Mouse (Mus musculus) heart, embryonic 12.5 days (tissue): ENCODE measurements around the gene Olig2. TPM values are rescaled to one million over a fixed set of nuclear protein-coding genes. Genes with fewer than 3 reads are reported as not detected.
A peak's percentile ranks its signal among the peaks of the same experiment; 100 is the strongest.
"Not testable (repeated sequence)": the region's sequence is repeated elsewhere in the genome, so short reads cannot be mapped to it uniquely, and the experiment has no call there.

Experiments used
- ATAC-seq: fragments of 200-750 bp; cut with Nextera tagmentation; 2 replicates; pipeline ENCODE4 v1.8.0; 2017; ENCODE audit warnings: moderate TSS enrichment, moderate library complexity; ENCODE audit not compliant: insufficient number of reproducible peaks, low FRiP score
- H3K27ac ChIP-seq: fragments of 300-500 bp; sonication (generic); 2 replicates; pipeline ENCODE4 v1.5.1; 2016; ENCODE audit warnings: mild to moderate bottlenecking, moderate library complexity; ENCODE audit not compliant: poor library complexity, severe bottlenecking
- H3K27me3 ChIP-seq: fragments of 300-500 bp; sonication (generic); replicated peaks from 2 replicates; pipeline ENCODE4 v1.6.1; 2016; ENCODE audit warnings: mild to moderate bottlenecking, moderate library complexity
- H3K36me3 ChIP-seq: fragments of 300-500 bp; sonication (generic); 2 replicates; pipeline ENCODE4 v1.6.1; 2016; ENCODE audit warnings: mild to moderate bottlenecking, moderate library complexity
- H3K4me1 ChIP-seq: fragments of 300-500 bp; sonication (generic); replicated peaks from 2 replicates; pipeline ENCODE4 v1.6.1; 2016; ENCODE audit warnings: mild to moderate bottlenecking
- H3K4me2 ChIP-seq: fragments of 300-500 bp; sonication (generic); 2 replicates; pipeline ENCODE4 v1.6.1; 2016; ENCODE audit warnings: mild to moderate bottlenecking, moderate library complexity
- H3K4me3 ChIP-seq: fragments of 300-500 bp; sonication (generic); 2 replicates; pipeline ENCODE4 v1.5.1; 2016; ENCODE audit warnings: mild to moderate bottlenecking
- H3K9ac ChIP-seq: fragments of 300-500 bp; sonication (generic); 2 replicates; pipeline ENCODE4 v1.6.1; 2016; ENCODE audit warnings: mild to moderate bottlenecking, moderate library complexity
- H3K9me3 ChIP-seq: fragments of 300-500 bp; sonication (generic); replicated peaks from 2 replicates; pipeline ENCODE4 v1.6.1; 2016; ENCODE audit warnings: mild to moderate bottlenecking, moderate library complexity
- WGBS: fragments of 180-500 bp; shearing (Covaris S2); methylation state at CpG from one replicate; pipeline ENCODE4 v1.1.7; 2016; 5-methylcytosine and 5-hydroxymethylcytosine counted together
- polyA plus RNA-seq: library from polyadenylated mRNA; unstranded; fragments of >200 nt; fragmentation: Nextera tagmentation; extraction: Ambion mirVana; gene quantifications from 2 replicates; pipeline ENCODE4 v1.2.1, GENCODE M21; 2016

Olig2 gene
- polyA plus RNA-seq, 1 experiment from 2014 or later: not detected

- 11% methylated on average over 23 of the region's 28 CpGs for WGBS
- Histone ChIP-seq H3K27me3 (peaks cover 42% of the 10 kb centered on the region), H3K4me2 (peak overlapping the region; percentile 33)
- H3K9ac ChIP-seq, H3K36me3 ChIP-seq, H3K27ac ChIP-seq, H3K4me1 ChIP-seq, H3K4me3 ChIP-seq, H3K9me3 ChIP-seq, ATAC-seq: not testable (repeated sequence)
Measured at GRCm38 (mm10) chr16:91255419-91256164, 30.3 kb downstream of the Olig2 start.

DNA sequence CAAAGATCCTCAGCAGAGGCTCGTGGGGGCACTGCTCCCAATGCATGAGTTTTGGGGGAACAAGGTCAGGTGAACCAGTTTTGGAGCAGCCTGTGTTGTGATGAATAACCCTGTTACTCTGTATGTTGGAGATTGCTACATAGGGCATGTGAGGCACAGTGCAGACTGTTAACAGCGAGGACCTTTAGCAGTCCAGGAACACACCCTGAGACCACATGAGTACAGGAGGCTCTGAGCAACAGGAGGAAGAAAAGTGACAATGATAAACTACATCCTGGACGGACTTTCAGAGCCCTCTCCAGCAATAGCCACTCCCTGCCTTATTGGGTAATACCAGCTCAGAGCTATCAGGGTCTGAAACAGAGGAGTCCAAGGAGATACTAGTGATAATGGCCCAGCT lies 33.7 kb downstream of the Olig2 start:
- Histone ChIP-seq H3K4me3 (no peak overlapping the region), H3K4me2 (no peak overlapping the region), H3K27ac (no peak overlapping the region), H3K4me1 (no peaks in the 10 kb centered on the region; the same call in 1 of the 2 replicates), H3K27me3 (peaks cover 71% of the 10 kb centered on the region), H3K36me3 (no peaks in the 10 kb centered on the region), H3K9me3 (no peaks in the 10 kb centered on the region), H3K9ac (no peak overlapping the region)
- no peak for ATAC-seq
- WGBS: 49% methylated on average over 3 of the region's 3 CpGs

GRCm38 (mm10) chr16:91260861-91261260 lies 35.6 kb downstream of the Olig2 start:
- H3K9me3 ChIP-seq: no peaks in the 10 kb centered on the region
- 77% methylated on average over 3 of the region's 3 CpGs for WGBS
- H3K4me1 ChIP-seq: no peaks in the 10 kb centered on the region; the same call in 1 of the 2 replicates
- H3K4me3 ChIP-seq: no peak overlapping the region
- no peak for ATAC-seq
- H3K4me2 ChIP-seq: no peak overlapping the region
- H3K9ac ChIP-seq: no peak overlapping the region
- H3K36me3 ChIP-seq: no peaks in the 10 kb centered on the region
- peaks cover 84% of the 10 kb centered on the region for H3K27me3 ChIP-seq
- H3K27ac ChIP-seq: no peak overlapping the region

DNA sequence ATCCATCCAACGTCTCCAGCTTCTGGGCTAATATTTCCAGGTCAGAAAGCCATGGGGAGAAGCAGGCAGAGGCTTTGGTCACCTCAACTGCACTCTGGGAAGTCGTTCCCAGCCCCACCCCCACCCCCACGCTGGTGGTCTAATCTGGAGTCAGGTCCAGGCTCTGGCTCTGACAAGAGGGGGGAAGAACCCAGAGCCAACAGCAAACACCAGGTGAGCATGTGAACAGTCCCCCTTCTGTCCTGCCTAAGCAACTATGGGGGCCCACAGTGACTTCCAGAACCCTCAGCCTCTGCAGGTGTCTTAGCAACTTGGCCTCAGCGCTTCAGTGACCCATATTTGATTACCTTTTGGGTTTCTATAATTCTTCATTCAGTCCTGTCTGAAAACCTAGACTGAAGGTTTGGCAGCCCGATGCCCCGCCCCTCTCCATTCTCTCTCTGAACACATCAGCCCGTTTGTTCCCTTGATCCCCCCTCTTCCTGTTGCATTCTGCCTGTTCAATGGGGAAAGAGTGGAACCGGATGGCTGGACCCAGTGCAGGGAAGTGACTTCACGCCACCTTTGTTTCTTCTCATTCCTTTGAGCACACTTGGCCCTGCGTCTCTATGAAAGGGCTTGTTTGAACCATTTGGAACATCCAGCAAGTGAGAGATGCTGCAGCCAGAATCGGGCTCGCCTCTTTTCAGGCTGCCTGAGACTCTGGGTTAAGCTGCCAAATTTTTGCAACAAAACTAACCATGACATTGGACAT lies 37.4 kb downstream of the Olig2 start:
- Histone ChIP-seq H3K36me3 (no peaks in the 10 kb centered on the region), H3K4me1 (no peaks in the 10 kb centered on the region), H3K9ac (no peak overlapping the region), H3K27ac (no peak overlapping the region), H3K27me3 (peaks cover 84% of the 10 kb centered on the region), H3K4me2 (no peak overlapping the region), H3K9me3 (no peaks in the 10 kb centered on the region), H3K4me3 (no peak overlapping the region)
- 44% methylated on average over 12 of the region's 12 CpGs for WGBS
- no peak for ATAC-seq

- H3K9ac ChIP-seq: no peak overlapping the region
- peaks cover 16% of the 10 kb centered on the region for H3K4me1 ChIP-seq
- no peak overlapping the region for H3K27ac ChIP-seq
- WGBS: 83% methylated on average over 6 of the region's 6 CpGs
- peaks cover 92% of the 10 kb centered on the region for H3K27me3 ChIP-seq
- no peak for ATAC-seq
- H3K4me2 ChIP-seq: no peak overlapping the region
- no peaks in the 10 kb centered on the region for H3K9me3 ChIP-seq
- no peaks in the 10 kb centered on the region for H3K36me3 ChIP-seq
- no peak overlapping the region for H3K4me3 ChIP-seq
Measured at GRCm38 (mm10) chr16:91265972-91266371, 40.7 kb downstream of the Olig2 start.

GRCm38 (mm10) chr16:91268724-91269452 lies 43.6 kb downstream of the Olig2 start:
- Histone ChIP-seq H3K36me3 (no peaks in the 10 kb centered on the region), H3K27ac (no peak overlapping the region), H3K4me3 (peak overlapping the region; percentile 52), H3K9me3 (no peaks in the 10 kb centered on the region), H3K4me1 (peaks cover 18% of the 10 kb centered on the region), H3K9ac (no peak overlapping the region), H3K4me2 (peak overlapping the region; percentile 92), H3K27me3 (peaks cover 97% of the 10 kb centered on the region)
- 9% methylated on average over 13 of the region's 13 CpGs for WGBS
- no peak for ATAC-seq

GRCm38 (mm10) chr16:91269468-91270211 lies 44.4 kb downstream of the Olig2 start, which contains the start of gene Olig1:
Gene Olig1, plus strand, starts transcription at chr16:91269772.
- H3K4me3 ChIP-seq: peak within 1 kb of the TSS; percentile 52
- no peaks in the 10 kb centered on the region for H3K9me3 ChIP-seq
- peak within 1 kb of the TSS; percentile 10; the same call in 1 of the 2 replicates for H3K9ac ChIP-seq
- peaks cover 18% of the 10 kb centered on the region for H3K4me1 ChIP-seq
- peaks cover 98% of the 10 kb centered on the region for H3K27me3 ChIP-seq
- H3K27ac ChIP-seq: no peak within 1 kb of the TSS
- peak within 1 kb of the TSS; percentile 92 for H3K4me2 ChIP-seq
- H3K36me3 ChIP-seq: no peaks in the 10 kb centered on the region
- WGBS: under 1% methylated on average over 64 of the region's 64 CpGs
- peak; percentile 67; the same call in 1 of the 2 replicates for ATAC-seq

GRCm38 (mm10) chr16:91270212-91270971 lies 45.1 kb downstream of the Olig2 start:
- Histone ChIP-seq H3K4me3 (peak overlapping the region; percentile 52), H3K27me3 (peaks cover 100% of the 10 kb centered on the region), H3K36me3 (no peaks in the 10 kb centered on the region), H3K27ac (no peak overlapping the region), H3K4me2 (peak overlapping the region; percentile 92), H3K9ac (peak overlapping the region; percentile 10; the same call in 1 of the 2 replicates), H3K4me1 (peaks cover 18% of the 10 kb centered on the region), H3K9me3 (no peaks in the 10 kb centered on the region)
- ATAC-seq: no peak; the same call in 1 of the 2 replicates
- 0% methylated on average over 61 of the region's 63 CpGs for WGBS

- H3K4me1 ChIP-seq: peaks cover 18% of the 10 kb centered on the region
- no peak overlapping the region for H3K9ac ChIP-seq
- no peaks in the 10 kb centered on the region for H3K36me3 ChIP-seq
- H3K4me3 ChIP-seq: peak overlapping the region; percentile 52
- H3K4me2 ChIP-seq: peak overlapping the region; percentile 92; the same call in 1 of the 2 replicates
- no peaks in the 10 kb centered on the region for H3K9me3 ChIP-seq
- WGBS: under 1% methylated on average over 29 of the region's 29 CpGs
- peaks cover 100% of the 10 kb centered on the region for H3K27me3 ChIP-seq
- no peak for ATAC-seq
- H3K27ac ChIP-seq: no peak overlapping the region
Measured at GRCm38 (mm10) chr16:91270982-91271549, 45.8 kb downstream of the Olig2 start.

DNA sequence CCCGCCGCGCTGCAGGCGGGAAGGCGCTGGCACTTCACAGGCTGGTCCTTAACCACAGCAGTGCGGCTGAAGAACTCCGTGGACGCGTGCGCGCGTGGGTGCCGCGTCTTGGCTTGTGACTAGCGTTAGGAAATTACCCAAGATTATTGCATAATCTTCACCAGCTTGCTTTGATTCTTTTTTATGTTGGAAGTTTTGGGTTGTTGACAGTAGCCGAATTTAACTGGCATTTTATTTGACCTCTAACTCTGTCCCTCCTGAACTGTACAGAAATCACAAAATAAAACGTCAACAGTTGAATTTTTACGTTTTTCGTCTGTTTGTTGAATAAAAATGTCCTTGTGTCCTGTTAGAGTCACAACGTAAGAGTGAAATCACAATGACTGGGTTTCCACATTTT lies 46.4 kb downstream of the Olig2 start:
- Histone ChIP-seq H3K27me3 (peaks cover 100% of the 10 kb centered on the region), H3K9ac (no peak overlapping the region), H3K4me2 (no peak overlapping the region), H3K9me3 (no peaks in the 10 kb centered on the region), H3K36me3 (no peaks in the 10 kb centered on the region), H3K4me3 (no peak overlapping the region), H3K27ac (no peak overlapping the region), H3K4me1 (peaks cover 18% of the 10 kb centered on the region)
- ATAC-seq: no peak
- WGBS: 3% methylated on average over 20 of the region's 20 CpGs
